Mouse (Mus musculus) hindbrain, embryonic 10.5 days (tissue): ENCODE results near the gene Prlhr. TPM values are rescaled to one million over a fixed set of nuclear protein-coding genes. Genes with fewer than 3 reads are reported as not detected.

Source experiments
- polyA plus RNA-seq: library from polyadenylated mRNA; unstranded; fragments of >200 nt; fragmentation: Nextera tagmentation; extraction: Ambion mirVana; gene quantifications from 2 replicates; pipeline ENCODE4 v1.2.1, GENCODE M21; 2016

Prlhr gene
- polyA plus RNA-seq, 1 experiment from 2014 or later, result not detected

Other genes with a start within 250 kb of the Prlhr start
- gene Fam204a, start 241.6 kb downstream of the Prlhr start, polyA plus RNA-seq, result 49.3 and 54.9 TPM in 2 replicates
- 23.1 and 25.1 TPM in 2 replicates for gene Cacul1, start 112.7 kb upstream of the Prlhr start, polyA plus RNA-seq